Mouse (Mus musculus): Measurements from ENCODE around the gene Tmbim4. TPM values are rescaled to one million over a fixed set of nuclear protein-coding genes. Genes with fewer than 3 reads are reported as not detected.
A peak's percentile ranks its signal among the peaks of the same experiment; 100 is the strongest.

The Tmbim4 gene
- polyA plus RNA-seq, 1 experiment from 2014 or later, result 181 TPM

DNA sequence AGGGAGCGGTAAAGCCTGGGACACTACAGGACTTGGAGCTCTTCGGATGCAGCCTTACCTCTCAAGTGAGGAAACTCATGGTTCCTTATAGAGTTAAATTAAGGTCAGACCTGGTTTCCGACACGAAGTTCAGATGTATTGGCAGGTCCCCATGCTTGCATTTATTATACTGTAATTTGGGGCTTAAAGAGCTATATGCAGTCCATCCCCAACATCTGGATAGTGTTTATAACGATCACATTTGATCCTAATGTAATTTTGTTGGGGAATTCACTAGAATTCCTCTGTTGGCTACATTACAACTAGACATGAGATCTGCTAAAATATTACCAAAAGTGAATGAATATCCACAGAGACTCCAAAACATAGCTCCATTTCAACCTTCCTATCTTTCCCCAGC, 44.3 kb downstream of the Tmbim4 start:
- Histone ChIP-seq H3K4me2 (replicated peaks; ENCODE audit: low read depth) (no peak overlapping the region), H3K9me3 (ENCODE audit: control insufficient read depth, low read length) (no peaks in the 10 kb centered on the region), H3K27ac (replicated peaks) (no peak overlapping the region), H3K4me1 (replicated peaks; ENCODE audit: control insufficient read depth, insufficient read depth) (no peaks in the 10 kb centered on the region), H3K9ac (ENCODE audit: low read length) (no peak overlapping the region), H3K4me3 (ENCODE audit: low read depth, low read length) (no peak overlapping the region), H3K36me3 (ENCODE audit: control insufficient read depth, insufficient read depth, low read length) (no peaks in the 10 kb centered on the region), H3K27me3 (ENCODE audit: control insufficient read depth, insufficient read depth, low read length) (no peaks in the 10 kb centered on the region)
- no peak for TF ChIP-seq EP300 (optimal IDR thresholded peaks at IDR 0.05)
- no peak for TF ChIP-seq CTCF (IDR thresholded peaks at IDR 0.05; ENCODE audit: low read depth)
- no peak for ATAC-seq (ENCODE audit: low FRiP score, low TSS enrichment)
- DNase-seq (ENCODE audit: low spot score), result no peak
- 47% methylated on average over 5 of the region's 5 CpGs for WGBS

DNA sequence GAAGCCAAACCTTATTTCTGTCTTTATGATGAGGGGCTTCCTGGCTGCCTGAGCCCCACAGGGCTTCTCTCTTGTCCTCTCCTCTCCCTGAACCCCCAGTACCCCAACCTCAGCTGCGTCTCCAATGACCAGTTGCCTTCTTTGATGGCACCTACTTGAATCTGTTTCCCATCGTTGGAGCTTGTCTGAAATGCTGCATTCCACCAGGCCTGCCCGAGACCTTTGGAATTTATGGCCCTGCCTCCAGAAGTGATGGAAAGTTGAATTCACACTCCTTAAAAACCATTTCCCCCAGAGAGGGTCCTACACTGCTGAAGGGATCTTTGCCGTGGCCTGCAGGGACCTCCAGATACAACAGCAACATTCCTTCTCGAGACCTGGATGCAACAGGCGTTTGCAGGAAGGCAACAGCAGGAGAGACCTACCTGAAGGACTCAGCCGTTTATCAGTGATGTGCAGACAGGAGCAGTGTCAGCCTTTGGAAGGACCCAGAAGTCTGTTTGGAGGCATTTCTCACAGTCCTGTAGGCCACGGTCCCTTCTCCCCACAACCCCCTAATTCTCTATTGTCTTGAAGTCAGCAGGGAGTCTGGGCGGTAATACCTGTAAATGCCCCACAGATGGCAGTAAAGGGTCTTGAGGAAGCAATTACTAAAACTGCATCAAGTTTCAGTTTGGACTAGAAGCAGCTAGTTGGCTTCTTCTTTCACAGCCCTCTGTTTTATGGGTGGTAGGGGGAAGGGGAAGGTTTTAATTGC, 45.8 kb downstream of the Tmbim4 start:
- no peak for ATAC-seq (ENCODE audit: low FRiP score, low TSS enrichment)
- Histone ChIP-seq H3K9ac (ENCODE audit: low read length) (no peak overlapping the region), H3K4me1 (replicated peaks; ENCODE audit: control insufficient read depth, insufficient read depth) (no peaks in the 10 kb centered on the region), H3K9me3 (ENCODE audit: control insufficient read depth, low read length) (no peaks in the 10 kb centered on the region), H3K36me3 (ENCODE audit: control insufficient read depth, insufficient read depth, low read length) (no peaks in the 10 kb centered on the region), H3K4me3 (ENCODE audit: low read depth, low read length) (no peak overlapping the region), H3K27ac (replicated peaks) (no peak overlapping the region), H3K4me2 (replicated peaks; ENCODE audit: low read depth) (no peak overlapping the region), H3K27me3 (ENCODE audit: control insufficient read depth, insufficient read depth, low read length) (no peaks in the 10 kb centered on the region)
- TF ChIP-seq CTCF (IDR thresholded peaks at IDR 0.05; ENCODE audit: low read depth) (peak; percentile 86), EP300 (optimal IDR thresholded peaks at IDR 0.05) (no peak)
- peak; percentile 38 for DNase-seq (ENCODE audit: low spot score)
- WGBS, result 40% methylated on average over 9 of the region's 9 CpGs

DNA sequence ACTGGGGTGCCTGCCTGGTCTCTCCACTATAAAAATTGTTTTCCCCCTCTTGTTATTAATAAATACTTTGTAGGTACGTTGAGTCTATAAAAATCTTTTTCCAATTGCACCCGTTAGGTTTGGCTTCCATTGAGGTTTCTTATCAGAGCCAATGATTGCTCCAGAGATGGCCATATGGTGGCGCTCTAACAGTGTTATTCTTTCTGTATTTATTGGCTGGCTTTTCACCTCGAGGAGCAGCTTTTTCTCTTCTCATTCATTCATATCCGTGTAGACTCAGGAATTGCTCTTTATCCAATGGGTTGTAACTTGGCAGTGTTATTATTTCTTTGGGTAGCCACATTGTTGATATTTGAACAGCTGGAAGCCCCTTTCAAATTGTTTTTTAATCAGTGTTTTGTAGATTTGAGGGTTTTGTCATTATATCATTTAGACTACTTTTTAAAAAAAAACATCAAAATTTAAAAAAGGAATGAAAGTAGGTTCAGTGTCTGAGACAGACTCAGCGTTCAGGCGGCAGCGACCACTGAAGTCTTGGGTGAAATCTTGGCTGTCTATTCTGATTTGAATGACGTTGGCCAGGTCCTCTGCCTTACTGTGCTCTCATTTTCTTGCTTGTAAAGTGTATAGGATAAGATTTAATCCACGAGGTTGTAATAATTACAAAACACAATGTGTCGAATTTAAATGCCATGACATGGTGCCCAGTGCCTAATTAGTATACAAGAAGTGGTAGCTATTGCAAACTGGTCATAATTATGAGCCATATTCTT, 49.7 kb downstream of the Tmbim4 start:
- Histone ChIP-seq H3K27ac (replicated peaks) (no peak overlapping the region), H3K4me1 (replicated peaks; ENCODE audit: control insufficient read depth, insufficient read depth) (no peaks in the 10 kb centered on the region), H3K9ac (ENCODE audit: low read length) (no peak overlapping the region), H3K4me3 (ENCODE audit: low read depth, low read length) (no peak overlapping the region), H3K9me3 (ENCODE audit: control insufficient read depth, low read length) (no peaks in the 10 kb centered on the region), H3K36me3 (ENCODE audit: control insufficient read depth, insufficient read depth, low read length) (no peaks in the 10 kb centered on the region), H3K27me3 (ENCODE audit: control insufficient read depth, insufficient read depth, low read length) (no peaks in the 10 kb centered on the region), H3K4me2 (replicated peaks; ENCODE audit: low read depth) (no peak overlapping the region)
- 49% methylated on average over 11 of the region's 11 CpGs for WGBS
- ATAC-seq (ENCODE audit: low FRiP score, low TSS enrichment), result no peak
- TF ChIP-seq EP300 (optimal IDR thresholded peaks at IDR 0.05), result no peak
- TF ChIP-seq CTCF (IDR thresholded peaks at IDR 0.05; ENCODE audit: low read depth), result peak; percentile 53
- DNase-seq (ENCODE audit: low spot score), result no peak

DNA sequence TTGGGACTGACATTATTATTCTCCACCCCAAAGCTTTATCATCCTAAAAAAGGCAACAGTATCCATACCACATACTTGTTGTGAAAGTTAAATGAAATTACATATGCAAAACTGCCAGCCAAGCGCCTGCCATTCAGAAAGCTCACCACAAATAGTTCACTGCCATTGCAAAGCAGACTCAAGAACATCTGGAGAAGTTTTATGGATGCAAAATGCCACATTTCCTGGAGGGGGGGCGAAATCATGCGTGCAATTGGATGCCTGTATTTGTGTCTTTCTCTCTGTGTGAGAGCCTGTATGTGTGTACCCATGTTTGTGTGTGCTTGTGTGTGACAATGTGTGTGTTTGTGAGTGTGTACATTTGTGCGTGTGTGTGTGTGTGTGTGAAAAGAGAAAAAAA, 50.4 kb downstream of the Tmbim4 start:
- Histone ChIP-seq H3K27me3 (ENCODE audit: control insufficient read depth, insufficient read depth, low read length) (no peaks in the 10 kb centered on the region), H3K9me3 (ENCODE audit: control insufficient read depth, low read length) (no peaks in the 10 kb centered on the region), H3K36me3 (ENCODE audit: control insufficient read depth, insufficient read depth, low read length) (no peaks in the 10 kb centered on the region), H3K4me2 (replicated peaks; ENCODE audit: low read depth) (no peak overlapping the region), H3K4me1 (replicated peaks; ENCODE audit: control insufficient read depth, insufficient read depth) (no peaks in the 10 kb centered on the region), H3K27ac (replicated peaks) (no peak overlapping the region), H3K9ac (ENCODE audit: low read length) (no peak overlapping the region), H3K4me3 (ENCODE audit: low read depth, low read length) (no peak overlapping the region)
- 91% methylated on average over 4 of the region's 4 CpGs for WGBS
- DNase-seq (ENCODE audit: low spot score) (no peak), ATAC-seq (ENCODE audit: low FRiP score, low TSS enrichment) (no peak)
- TF ChIP-seq CTCF (IDR thresholded peaks at IDR 0.05; ENCODE audit: low read depth), result no peak
- no peak for TF ChIP-seq EP300 (optimal IDR thresholded peaks at IDR 0.05)

DNA sequence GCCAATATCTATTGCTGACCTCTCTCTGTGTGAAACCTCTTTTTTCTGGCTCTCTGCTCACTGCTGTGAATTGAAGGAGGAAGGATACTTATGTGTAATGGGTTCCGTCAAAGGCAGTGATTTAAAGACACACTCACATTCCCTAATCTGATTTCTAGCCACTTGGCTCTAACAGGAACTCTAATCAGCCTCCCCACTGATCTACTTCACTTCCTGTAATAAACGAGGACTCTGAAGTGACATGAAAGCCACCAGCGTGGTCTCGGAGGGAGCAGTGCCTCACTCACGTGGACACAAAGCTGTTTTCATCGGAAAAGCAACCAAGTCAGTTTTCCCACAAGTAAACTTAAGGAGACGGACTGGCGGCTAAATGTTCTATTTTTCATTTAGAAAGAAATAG, 51.4 kb downstream of the Tmbim4 start:
- H3K4me3 ChIP-seq (ENCODE audit: low read depth, low read length), result no peak overlapping the region
- no peak for TF ChIP-seq CTCF (IDR thresholded peaks at IDR 0.05; ENCODE audit: low read depth)
- TF ChIP-seq EP300 (optimal IDR thresholded peaks at IDR 0.05), result no peak
- H3K27ac ChIP-seq (replicated peaks), result no peak overlapping the region
- DNase-seq (ENCODE audit: low spot score) (no peak), ATAC-seq (ENCODE audit: low FRiP score, low TSS enrichment) (no peak)
- no peak overlapping the region for H3K9ac ChIP-seq (ENCODE audit: low read length)
- H3K4me1 ChIP-seq (replicated peaks; ENCODE audit: control insufficient read depth, insufficient read depth), result no peaks in the 10 kb centered on the region
- H3K9me3 ChIP-seq (ENCODE audit: control insufficient read depth, low read length), result no peaks in the 10 kb centered on the region
- 44% methylated on average over 8 of the region's 8 CpGs for WGBS
- no peaks in the 10 kb centered on the region for H3K36me3 ChIP-seq (ENCODE audit: control insufficient read depth, insufficient read depth, low read length)
- no peaks in the 10 kb centered on the region for H3K27me3 ChIP-seq (ENCODE audit: control insufficient read depth, insufficient read depth, low read length)
- H3K4me2 ChIP-seq (replicated peaks; ENCODE audit: low read depth), result no peak overlapping the region

DNA sequence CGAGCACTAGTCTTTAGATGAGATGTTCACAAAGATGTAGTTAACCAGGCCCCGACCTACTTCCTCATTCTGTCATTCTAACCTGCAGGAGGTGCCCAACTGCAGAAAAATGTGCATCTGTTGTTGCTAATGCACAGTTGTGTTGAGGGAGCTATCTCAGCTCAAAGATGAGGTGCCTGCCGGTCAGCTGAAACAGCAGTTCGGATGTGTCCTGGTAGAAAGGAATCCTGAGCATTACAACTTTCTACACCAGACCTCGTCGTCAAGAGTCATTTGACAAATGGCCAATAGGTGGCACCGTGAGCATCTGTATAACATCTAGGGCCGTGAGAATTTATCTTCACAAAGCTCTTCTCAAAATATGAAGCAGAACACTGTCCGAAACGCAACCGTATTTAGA, 55.8 kb downstream of the Tmbim4 start:
- Histone ChIP-seq H3K4me2 (replicated peaks; ENCODE audit: low read depth) (no peak overlapping the region), H3K4me3 (ENCODE audit: low read depth, low read length) (no peak overlapping the region), H3K4me1 (replicated peaks; ENCODE audit: control insufficient read depth, insufficient read depth) (no peaks in the 10 kb centered on the region), H3K36me3 (ENCODE audit: control insufficient read depth, insufficient read depth, low read length) (no peaks in the 10 kb centered on the region), H3K9me3 (ENCODE audit: control insufficient read depth, low read length) (no peaks in the 10 kb centered on the region), H3K9ac (ENCODE audit: low read length) (no peak overlapping the region), H3K27ac (replicated peaks) (no peak overlapping the region), H3K27me3 (ENCODE audit: control insufficient read depth, insufficient read depth, low read length) (no peaks in the 10 kb centered on the region)
- ATAC-seq (ENCODE audit: low FRiP score, low TSS enrichment) (no peak), DNase-seq (ENCODE audit: low spot score) (peak; percentile 57)
- 18% methylated on average over 11 of the region's 11 CpGs for WGBS
- TF ChIP-seq CTCF (IDR thresholded peaks at IDR 0.05; ENCODE audit: low read depth) (peak; percentile 78), EP300 (optimal IDR thresholded peaks at IDR 0.05) (no peak)
